Mouse (Mus musculus): Measurements from ENCODE around the gene Icam4. TPM values are rescaled to one million over a fixed set of nuclear protein-coding genes. Genes with fewer than 3 reads are reported as not detected.
"Not testable (repeated sequence)": the region's sequence is repeated elsewhere in the genome, so short reads cannot be mapped to it uniquely, and the experiment has no call there.

The Icam4 gene
- total RNA-seq (2021) = under 1 TPM; 0.26 to 0.64 TPM

GRCm38 (mm10) chr9:21029291-21030054, at the start of gene Icam4:
TSS of gene Icam4 (plus strand) at chr9:21029373.
- DNase-seq (ENCODE audit: low spot score) = peak; percentile 65
- intact Hi-C loops (cut with DNase I) = loop anchor here (2.0 to 5.0 kb wide), 2 partner anchors 27 to 108 kb away; partner anchors contain the start of gene Mrpl4

- intact Hi-C loops (cut with DNase I) = loop anchor here (2.0 kb wide), 1 partner anchor 27 kb away; no protein-coding TSS in a partner anchor
Measured at GRCm38 (mm10) chr9:20979769-20980168, 49.4 kb upstream of the Icam4 start.

GRCm38 (mm10) chr9:20982171-20982570, 47.0 kb upstream of the Icam4 start:
- DNase-seq (ENCODE audit: low spot score) = no peak
- intact Hi-C loops (cut with DNase I) = no loop called here

More at GRCm38 (mm10) chr9:20979769-20980168, 49.4 kb upstream of the Icam4 start:
- no peak for DNase-seq (ENCODE audit: low spot score)

GRCm38 (mm10) chr9:20983169-20983568, 46.0 kb upstream of the Icam4 start:
- DNase-seq (ENCODE audit: low spot score) = no peak
- intact Hi-C loops (cut with DNase I) = no loop called here

GRCm38 (mm10) chr9:20986952-20987686, 42.1 kb upstream of the Icam4 start:
- peak; percentile 58 for DNase-seq (ENCODE audit: low spot score)
- intact Hi-C loops (cut with DNase I) = no loop called here

- DNase-seq (ENCODE audit: low spot score) = no peak
- intact Hi-C loops (cut with DNase I) = no loop called here
Measured at GRCm38 (mm10) chr9:20987953-20988352, 41.2 kb upstream of the Icam4 start.

GRCm38 (mm10) chr9:20990861-20991260, 38.3 kb upstream of the Icam4 start:
- no peak for DNase-seq (ENCODE audit: low spot score)
- intact Hi-C loops (cut with DNase I) = no loop called here

- intact Hi-C loops (cut with DNase I) = no loop called here
- no peak for DNase-seq (ENCODE audit: low spot score)
Measured at GRCm38 (mm10) chr9:20991587-20991986, 37.6 kb upstream of the Icam4 start.

GRCm38 (mm10) chr9:20993165-20993898, 35.8 kb upstream of the Icam4 start:
- intact Hi-C loops (cut with DNase I) = no loop called here

GRCm38 (mm10) chr9:20995069-20995468, 34.1 kb upstream of the Icam4 start:
- intact Hi-C loops (cut with DNase I) = loop anchor here (5.0 kb wide), 1 partner anchor 78 kb away; no protein-coding TSS in a partner anchor
- no peak for DNase-seq (ENCODE audit: low spot score)

More at GRCm38 (mm10) chr9:20993165-20993898, 35.8 kb upstream of the Icam4 start:
- DNase-seq (ENCODE audit: low spot score) = no peak

GRCm38 (mm10) chr9:20997065-20997464, 32.1 kb upstream of the Icam4 start:
- intact Hi-C loops (cut with DNase I) = loop anchor here (5.0 kb wide), 1 partner anchor 80 kb away; no protein-coding TSS in a partner anchor
- DNase-seq (ENCODE audit: low spot score) = no peak

GRCm38 (mm10) chr9:20998337-20998736, 30.8 kb upstream of the Icam4 start:
- intact Hi-C loops (cut with DNase I) = loop anchor here (5.0 kb wide), 1 partner anchor 81 kb away; no protein-coding TSS in a partner anchor
- not testable (repeated sequence) for DNase-seq (ENCODE audit: low spot score)

- DNase-seq (ENCODE audit: low spot score) = no peak
Measured at GRCm38 (mm10) chr9:21000811-21001210, 28.4 kb upstream of the Icam4 start.

GRCm38 (mm10) chr9:21001651-21002200, 27.4 kb upstream of the Icam4 start:
- no peak for DNase-seq (ENCODE audit: low spot score)
- intact Hi-C loops (cut with DNase I) = loop anchor here (2.0 to 5.0 kb wide), 5 partner anchors 25 to 136 kb away; partner anchors contain the start of genes Icam4 and S1pr2

More at GRCm38 (mm10) chr9:21000811-21001210, 28.4 kb upstream of the Icam4 start:
- intact Hi-C loops (cut with DNase I) = loop anchor here (2.0 to 5.0 kb wide), 4 partner anchors 24 to 136 kb away; partner anchors contain the start of gene S1pr2

- DNase-seq (ENCODE audit: low spot score) = no peak
- intact Hi-C loops (cut with DNase I) = loop anchor here (2.0 to 5.0 kb wide), 3 partner anchors 27 to 135 kb away; partner anchors contain the start of gene Icam4
Measured at GRCm38 (mm10) chr9:21002270-21002626, 26.9 kb upstream of the Icam4 start.

- intact Hi-C loops (cut with DNase I) = loop anchor here (2.0 to 5.0 kb wide), 3 partner anchors 26 to 134 kb away; partner anchors contain the start of gene Icam4
- DNase-seq (ENCODE audit: low spot score) = peak; percentile 67
Measured at GRCm38 (mm10) chr9:21002627-21003551, 26.3 kb upstream of the Icam4 start, which contains the start of gene Mrpl4. TSS of gene Mrpl4 (plus strand) at chr9:21002738.

- intact Hi-C loops (cut with DNase I) = no loop called here
- no peak for DNase-seq (ENCODE audit: low spot score)
Measured at GRCm38 (mm10) chr9:21007313-21007952, 21.7 kb upstream of the Icam4 start.

- intact Hi-C loops (cut with DNase I) = no loop called here
- no peak for DNase-seq (ENCODE audit: low spot score)
Measured at GRCm38 (mm10) chr9:21008007-21008406, 21.2 kb upstream of the Icam4 start.
